Mouse (Mus musculus): ENCODE results near the gene Farp1. TPM values are rescaled to one million over a fixed set of nuclear protein-coding genes. Genes with fewer than 3 reads are reported as not detected.

Gene Farp1
- polyA plus RNA-seq, 1 experiment from 2014 or later, result 23.8 TPM

DNA sequence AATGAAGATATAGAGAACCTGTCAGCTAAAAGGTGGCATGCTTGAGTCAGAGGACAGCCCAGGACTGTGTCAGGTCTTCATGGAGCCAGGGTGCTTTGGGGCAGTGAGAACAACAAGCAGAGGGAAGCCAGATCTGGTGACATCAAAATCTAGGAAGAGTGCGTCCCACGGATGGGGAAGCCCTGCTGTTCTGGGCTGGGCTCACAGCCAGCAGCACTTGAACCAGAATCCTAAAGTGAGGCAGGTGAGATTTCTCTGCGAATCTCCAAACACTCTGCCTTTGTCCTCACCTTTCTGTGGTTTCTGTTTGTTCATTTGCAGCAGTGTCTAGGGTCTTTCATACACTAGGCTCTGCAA lies 173.1 kb downstream of the Farp1 start:
- no peaks in the 10 kb centered on the region for H3K4me1 ChIP-seq (ENCODE audit: control insufficient read depth, insufficient read depth, low read length)
- 69% methylated on average over 3 of the region's 3 CpGs for WGBS
- H3K9me3 ChIP-seq (ENCODE audit: control insufficient read depth, low read length), result no peaks in the 10 kb centered on the region
- H3K4me2 ChIP-seq (ENCODE audit: low read depth), result no peak overlapping the region
- no peaks in the 10 kb centered on the region for H3K27me3 ChIP-seq (ENCODE audit: control insufficient read depth, insufficient read depth, low read length)
- no peak for DNase-seq (ENCODE audit: low spot score)
- H3K36me3 ChIP-seq (ENCODE audit: control insufficient read depth, insufficient read depth, low read length), result peaks cover 4% of the 10 kb centered on the region
- ATAC-seq (ENCODE audit: insufficient read depth, low FRiP score, low TSS enrichment), result no peak
- no peak overlapping the region for H3K27ac ChIP-seq (ENCODE audit: low read depth, low read length)
- H3K4me3 ChIP-seq (ENCODE audit: low read depth, low read length), result no peak overlapping the region
- no peak overlapping the region for H3K9ac ChIP-seq (ENCODE audit: low read length)

DNA sequence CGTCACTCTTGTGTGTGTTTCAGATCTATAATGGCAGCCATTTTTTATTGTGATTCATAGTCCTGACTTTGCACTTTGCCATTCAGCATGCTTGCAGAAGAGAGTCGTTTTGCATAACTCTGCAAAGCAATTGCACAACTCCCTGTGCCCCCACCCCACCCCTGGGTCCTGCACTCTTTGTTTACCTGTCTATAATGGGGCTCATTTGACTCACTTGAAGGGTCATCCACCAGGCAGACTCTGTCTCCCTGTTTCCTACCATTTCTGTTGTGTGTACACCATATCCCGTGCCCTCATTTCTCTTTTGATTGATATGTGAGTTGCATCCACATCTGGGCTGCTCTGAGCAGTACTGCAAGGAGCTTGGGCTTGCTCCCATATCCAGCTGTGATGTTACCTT lies 175.3 kb downstream of the Farp1 start:
- Histone ChIP-seq H3K27ac (ENCODE audit: low read depth, low read length) (no peak overlapping the region), H3K4me2 (ENCODE audit: low read depth) (no peak overlapping the region), H3K4me1 (ENCODE audit: control insufficient read depth, insufficient read depth, low read length) (no peaks in the 10 kb centered on the region), H3K9ac (ENCODE audit: low read length) (no peak overlapping the region), H3K9me3 (ENCODE audit: control insufficient read depth, low read length) (no peaks in the 10 kb centered on the region), H3K27me3 (ENCODE audit: control insufficient read depth, insufficient read depth, low read length) (no peaks in the 10 kb centered on the region), H3K4me3 (ENCODE audit: low read depth, low read length) (no peak overlapping the region), H3K36me3 (ENCODE audit: control insufficient read depth, insufficient read depth, low read length) (peaks cover 4% of the 10 kb centered on the region)
- DNase-seq (ENCODE audit: low spot score) (no peak), ATAC-seq (ENCODE audit: insufficient read depth, low FRiP score, low TSS enrichment) (no peak)
- 84% methylated on average over 3 of the region's 3 CpGs for WGBS

DNA sequence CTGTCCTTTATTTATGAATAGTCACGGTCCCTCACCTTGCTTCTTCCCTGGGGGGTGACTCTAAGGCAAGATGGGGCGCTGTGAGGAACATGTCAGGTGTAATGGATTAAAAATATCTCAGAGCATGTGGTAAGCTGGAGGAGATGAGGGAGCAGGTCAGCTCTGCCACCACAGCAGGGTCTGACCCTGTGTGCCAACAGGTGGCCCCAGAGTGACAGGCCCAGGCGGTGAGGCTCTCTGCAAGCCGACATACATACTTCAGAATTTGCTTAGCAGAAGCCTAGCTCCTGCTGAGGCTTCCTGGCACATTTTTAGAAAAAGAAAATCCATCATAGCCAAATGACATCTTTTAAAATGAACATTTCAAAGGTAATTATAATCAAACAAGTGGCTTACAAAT lies 178.7 kb downstream of the Farp1 start:
- H3K27ac ChIP-seq (ENCODE audit: low read depth, low read length), result no peak overlapping the region
- no peaks in the 10 kb centered on the region for H3K9me3 ChIP-seq (ENCODE audit: control insufficient read depth, low read length)
- H3K4me1 ChIP-seq (ENCODE audit: control insufficient read depth, insufficient read depth, low read length), result no peaks in the 10 kb centered on the region
- H3K4me2 ChIP-seq (ENCODE audit: low read depth), result no peak overlapping the region
- ATAC-seq (ENCODE audit: insufficient read depth, low FRiP score, low TSS enrichment), result no peak
- peaks cover 4% of the 10 kb centered on the region for H3K36me3 ChIP-seq (ENCODE audit: control insufficient read depth, insufficient read depth, low read length)
- WGBS, result 70% methylated on average over 4 of the region's 4 CpGs
- H3K9ac ChIP-seq (ENCODE audit: low read length), result no peak overlapping the region
- H3K27me3 ChIP-seq (ENCODE audit: control insufficient read depth, insufficient read depth, low read length), result no peaks in the 10 kb centered on the region
- no peak for DNase-seq (ENCODE audit: low spot score)
- H3K4me3 ChIP-seq (ENCODE audit: low read depth, low read length), result no peak overlapping the region

DNA sequence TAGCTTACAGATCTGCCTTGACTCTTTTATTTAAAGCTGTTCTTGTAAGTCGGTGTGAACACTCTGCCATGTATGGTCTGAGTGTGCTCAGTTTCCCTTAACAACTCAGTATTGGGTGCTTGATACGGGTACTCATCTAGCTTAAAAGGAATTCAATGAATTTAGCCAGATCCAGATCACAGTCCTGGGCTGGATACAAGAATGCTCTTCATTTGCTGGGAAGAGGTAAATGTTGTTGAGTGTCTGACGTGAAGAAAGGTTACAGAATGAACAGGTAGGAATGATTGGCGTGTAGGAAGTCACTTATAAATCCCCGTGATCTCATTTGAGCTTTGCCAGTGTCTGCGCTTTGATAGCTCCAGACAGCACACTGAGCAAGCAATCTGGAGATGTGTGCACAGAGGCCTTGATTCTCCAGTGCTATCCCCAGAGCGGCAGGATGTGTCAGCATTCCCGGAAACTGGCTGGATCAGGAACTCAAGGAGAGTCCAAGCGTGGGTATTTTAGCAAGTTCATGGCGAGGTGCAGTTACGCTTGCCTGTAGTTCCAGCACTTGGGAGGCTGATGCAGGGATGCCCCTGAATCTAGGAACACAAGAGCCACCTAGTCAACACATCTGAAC lies 179.7 kb downstream of the Farp1 start:
- 88% methylated on average over 11 of the region's 11 CpGs for WGBS
- Histone ChIP-seq H3K4me3 (ENCODE audit: low read depth, low read length) (no peak overlapping the region), H3K27ac (ENCODE audit: low read depth, low read length) (no peak overlapping the region), H3K9me3 (ENCODE audit: control insufficient read depth, low read length) (no peaks in the 10 kb centered on the region), H3K9ac (ENCODE audit: low read length) (no peak overlapping the region), H3K4me2 (ENCODE audit: low read depth) (no peak overlapping the region), H3K36me3 (ENCODE audit: control insufficient read depth, insufficient read depth, low read length) (peaks cover 4% of the 10 kb centered on the region), H3K4me1 (ENCODE audit: control insufficient read depth, insufficient read depth, low read length) (no peaks in the 10 kb centered on the region), H3K27me3 (ENCODE audit: control insufficient read depth, insufficient read depth, low read length) (no peaks in the 10 kb centered on the region)
- ATAC-seq (ENCODE audit: insufficient read depth, low FRiP score, low TSS enrichment) (no peak), DNase-seq (ENCODE audit: low spot score) (no peak)

DNA sequence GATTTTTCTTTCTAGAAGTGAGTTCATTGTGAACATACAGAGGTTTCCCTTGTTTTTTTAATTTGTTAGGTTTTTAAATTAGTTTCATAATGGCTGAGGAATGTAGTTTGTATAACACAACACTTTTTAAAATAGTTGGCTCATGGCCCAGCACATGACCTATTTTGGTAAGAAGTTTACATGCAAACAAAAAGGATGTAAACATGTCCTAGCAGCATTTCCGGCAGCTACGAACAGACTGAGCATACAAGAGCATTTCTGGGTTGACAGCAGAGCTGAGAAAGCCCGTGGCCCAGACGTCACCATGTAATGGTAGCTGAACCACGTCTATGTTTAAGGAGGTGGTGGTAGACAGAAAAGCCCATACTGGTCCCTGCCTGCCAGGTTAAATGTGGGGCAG lies 180.8 kb downstream of the Farp1 start:
- Histone ChIP-seq H3K4me3 (ENCODE audit: low read depth, low read length) (no peak overlapping the region), H3K36me3 (ENCODE audit: control insufficient read depth, insufficient read depth, low read length) (peaks cover 4% of the 10 kb centered on the region), H3K4me2 (ENCODE audit: low read depth) (no peak overlapping the region), H3K4me1 (ENCODE audit: control insufficient read depth, insufficient read depth, low read length) (no peaks in the 10 kb centered on the region), H3K27me3 (ENCODE audit: control insufficient read depth, insufficient read depth, low read length) (no peaks in the 10 kb centered on the region), H3K9me3 (ENCODE audit: control insufficient read depth, low read length) (no peaks in the 10 kb centered on the region), H3K27ac (ENCODE audit: low read depth, low read length) (no peak overlapping the region), H3K9ac (ENCODE audit: low read length) (no peak overlapping the region)
- no peak for DNase-seq (ENCODE audit: low spot score)
- WGBS, result 75% methylated on average over 5 of the region's 5 CpGs
- ATAC-seq (ENCODE audit: insufficient read depth, low FRiP score, low TSS enrichment), result no peak

DNA sequence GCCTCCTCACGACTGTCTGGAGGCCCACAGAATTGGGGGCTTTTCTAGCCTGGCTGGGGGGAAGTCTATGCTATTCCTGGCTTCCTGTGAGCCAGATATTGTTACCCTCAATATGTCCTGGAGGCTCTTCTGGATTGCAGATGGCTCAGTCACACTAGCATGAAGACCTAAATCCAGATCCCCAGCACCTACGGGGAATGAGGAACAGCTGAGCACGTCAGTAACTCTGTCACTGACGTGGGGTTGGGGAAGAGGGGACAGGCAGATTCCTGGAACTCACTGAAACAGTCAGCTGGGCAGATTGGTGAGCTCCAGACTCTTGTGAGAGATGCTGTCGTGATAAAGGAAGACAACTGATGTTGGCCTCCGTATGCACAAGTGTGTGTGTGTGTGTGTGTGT lies 181.7 kb downstream of the Farp1 start:
- WGBS, result 67% methylated on average over 6 of the region's 6 CpGs
- Histone ChIP-seq H3K36me3 (ENCODE audit: control insufficient read depth, insufficient read depth, low read length) (peaks cover 4% of the 10 kb centered on the region), H3K9ac (ENCODE audit: low read length) (no peak overlapping the region), H3K4me1 (ENCODE audit: control insufficient read depth, insufficient read depth, low read length) (no peaks in the 10 kb centered on the region), H3K9me3 (ENCODE audit: control insufficient read depth, low read length) (no peaks in the 10 kb centered on the region), H3K27ac (ENCODE audit: low read depth, low read length) (no peak overlapping the region), H3K27me3 (ENCODE audit: control insufficient read depth, insufficient read depth, low read length) (no peaks in the 10 kb centered on the region), H3K4me2 (ENCODE audit: low read depth) (no peak overlapping the region), H3K4me3 (ENCODE audit: low read depth, low read length) (no peak overlapping the region)
- no peak for DNase-seq (ENCODE audit: low spot score)
- no peak for ATAC-seq (ENCODE audit: insufficient read depth, low FRiP score, low TSS enrichment)

DNA sequence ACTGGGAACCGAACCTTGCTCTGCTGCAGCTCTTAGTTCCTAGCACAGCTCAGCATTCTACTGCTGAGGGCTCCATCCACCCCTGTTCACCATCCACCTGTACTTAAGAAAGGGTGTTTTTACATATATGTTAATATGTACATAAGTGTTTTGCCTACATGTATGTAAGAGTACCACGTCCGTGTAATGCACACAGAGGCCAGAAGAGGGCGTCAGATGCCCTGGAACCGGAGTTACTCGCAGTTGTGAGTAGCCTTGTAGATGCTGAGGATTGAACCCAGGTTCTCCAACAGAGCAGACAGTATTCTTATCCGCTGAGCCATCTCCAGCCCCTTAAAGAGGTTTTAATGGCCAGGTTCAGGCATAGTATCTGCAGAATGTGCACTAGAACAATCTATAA lies 183.6 kb downstream of the Farp1 start:
- H3K4me2 ChIP-seq (ENCODE audit: low read depth), result no peak overlapping the region
- WGBS, result 83% methylated on average over 7 of the region's 7 CpGs
- no peak for ATAC-seq (ENCODE audit: insufficient read depth, low FRiP score, low TSS enrichment)

DNA sequence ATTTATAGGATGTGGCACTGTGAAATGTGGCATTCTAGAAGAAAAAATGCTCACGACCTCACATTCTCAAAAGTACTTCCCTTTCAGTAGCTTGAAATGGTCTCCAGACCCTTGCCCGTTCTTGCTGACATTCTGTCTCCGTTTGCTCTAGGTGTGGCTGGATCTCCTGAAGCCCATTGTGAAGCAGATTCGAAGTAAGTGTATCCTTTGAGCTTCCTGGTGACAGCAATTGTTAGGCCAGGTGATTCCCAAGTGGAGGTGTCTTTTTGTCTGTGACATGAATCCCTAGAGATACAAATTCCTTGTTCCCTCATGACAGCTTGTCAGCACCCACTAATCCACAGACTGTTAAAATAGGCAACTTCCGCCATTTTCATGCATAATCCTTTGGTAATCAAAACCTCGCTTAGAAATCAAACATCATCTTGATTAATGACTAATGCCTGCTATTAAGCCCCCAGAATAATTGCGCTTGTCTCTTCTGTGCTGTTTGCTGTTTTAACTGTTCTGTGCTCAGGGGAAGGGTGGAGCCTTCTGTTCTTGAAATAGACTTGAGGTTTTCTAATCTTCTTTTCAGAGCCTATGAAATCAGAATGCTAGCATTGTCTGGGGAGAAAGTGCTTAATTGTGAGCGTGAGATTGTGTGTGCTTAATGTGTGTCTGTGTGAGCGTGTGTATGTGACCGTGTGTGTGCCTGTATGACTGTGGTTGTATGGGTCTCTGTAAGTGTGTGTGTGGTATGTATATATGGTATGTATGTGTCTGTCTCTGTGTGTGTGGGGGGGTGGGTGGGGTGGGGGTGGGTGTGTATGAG lies 184.4 kb downstream of the Farp1 start:
- H3K4me1 ChIP-seq (ENCODE audit: control insufficient read depth, insufficient read depth, low read length), result no peaks in the 10 kb centered on the region
- no peak for ATAC-seq (ENCODE audit: insufficient read depth, low FRiP score, low TSS enrichment)
- H3K4me3 ChIP-seq (ENCODE audit: low read depth, low read length), result no peak overlapping the region
- 88% methylated on average over 10 of the region's 10 CpGs for WGBS
- H3K9ac ChIP-seq (ENCODE audit: low read length), result no peak overlapping the region
- peaks cover 4% of the 10 kb centered on the region; the same call in 1 of the 2 replicates for H3K36me3 ChIP-seq (ENCODE audit: control insufficient read depth, insufficient read depth, low read length)
- no peaks in the 10 kb centered on the region for H3K9me3 ChIP-seq (ENCODE audit: control insufficient read depth, low read length)
- DNase-seq (ENCODE audit: low spot score), result no peak
- H3K27me3 ChIP-seq (ENCODE audit: control insufficient read depth, insufficient read depth, low read length), result no peaks in the 10 kb centered on the region
- H3K4me2 ChIP-seq (ENCODE audit: low read depth), result no peak overlapping the region
- H3K27ac ChIP-seq (ENCODE audit: low read depth, low read length), result no peak overlapping the region

More for the DNA sequence above, 183.6 kb downstream of the Farp1 start:
- Histone ChIP-seq H3K4me1 (ENCODE audit: control insufficient read depth, insufficient read depth, low read length) (no peaks in the 10 kb centered on the region), H3K9ac (ENCODE audit: low read length) (no peak overlapping the region), H3K27ac (ENCODE audit: low read depth, low read length) (no peak overlapping the region), H3K36me3 (ENCODE audit: control insufficient read depth, insufficient read depth, low read length) (peaks cover 2% of the 10 kb centered on the region; the same call in 1 of the 2 replicates), H3K27me3 (ENCODE audit: control insufficient read depth, insufficient read depth, low read length) (no peaks in the 10 kb centered on the region), H3K9me3 (ENCODE audit: control insufficient read depth, low read length) (no peaks in the 10 kb centered on the region), H3K4me3 (ENCODE audit: low read depth, low read length) (no peak overlapping the region)
- no peak for DNase-seq (ENCODE audit: low spot score)

DNA sequence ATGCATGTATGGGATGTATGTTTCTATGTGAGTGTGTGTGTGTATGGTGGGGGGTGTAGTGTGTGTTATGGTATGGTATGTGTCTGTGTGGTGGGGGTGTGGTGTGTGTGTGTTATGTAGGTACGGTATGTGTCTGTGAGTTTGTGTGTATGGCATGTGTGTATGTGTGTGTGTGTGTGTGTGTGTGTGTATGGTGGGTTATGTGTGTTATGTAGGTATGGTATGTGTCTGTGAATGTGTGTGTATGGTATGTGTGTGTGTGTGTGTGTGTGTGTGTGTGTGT lies 185.0 kb downstream of the Farp1 start:
- ATAC-seq (ENCODE audit: insufficient read depth, low FRiP score, low TSS enrichment) (no peak), DNase-seq (ENCODE audit: low spot score) (no peak)
- 100% methylated on average over 1 of the region's 1 CpGs for WGBS
- Histone ChIP-seq H3K9ac (ENCODE audit: low read length) (no peak overlapping the region), H3K4me2 (ENCODE audit: low read depth) (no peak overlapping the region), H3K27me3 (ENCODE audit: control insufficient read depth, insufficient read depth, low read length) (no peaks in the 10 kb centered on the region), H3K9me3 (ENCODE audit: control insufficient read depth, low read length) (no peaks in the 10 kb centered on the region), H3K36me3 (ENCODE audit: control insufficient read depth, insufficient read depth, low read length) (peaks cover 4% of the 10 kb centered on the region; the same call in 1 of the 2 replicates), H3K4me3 (ENCODE audit: low read depth, low read length) (no peak overlapping the region), H3K27ac (ENCODE audit: low read depth, low read length) (no peak overlapping the region), H3K4me1 (ENCODE audit: control insufficient read depth, insufficient read depth, low read length) (no peaks in the 10 kb centered on the region)
